Mouse (Mus musculus) kidney, embryonic 14.5 days (tissue): Measurements from ENCODE around the gene Naxd. TPM values are rescaled to one million over a fixed set of nuclear protein-coding genes. Genes with fewer than 3 reads are reported as not detected.

Experiments
- ATAC-seq: fragments of 200-750 bp; cut with Nextera tagmentation; 2 replicates; pipeline ENCODE4 v1.8.0; 2017; ENCODE audit warnings: moderate number of reproducible peaks, mild to moderate bottlenecking, moderate TSS enrichment, moderate library complexity; ENCODE audit not compliant: low FRiP score, low TSS enrichment
- H3K27ac ChIP-seq: fragments of 300-500 bp; sonication (generic); 2 replicates; pipeline ENCODE4 v1.5.1; 2014; ENCODE audit warnings: low read depth, mild to moderate bottlenecking, low read length, moderate library complexity, mixed read lengths
- H3K27me3 ChIP-seq: fragments of 300-500 bp; sonication (generic); 2 replicates; pipeline ENCODE4 v1.6.1; 2014; ENCODE audit warnings: mild to moderate bottlenecking, low read length; ENCODE audit not compliant: control insufficient read depth, insufficient read depth
- H3K36me3 ChIP-seq: fragments of 300-500 bp; sonication (generic); 2 replicates; pipeline ENCODE4 v1.6.1; 2014; ENCODE audit warnings: low read length, mixed read lengths; ENCODE audit not compliant: control insufficient read depth, insufficient read depth
- H3K4me1 ChIP-seq: fragments of 300-500 bp; sonication (generic); 2 replicates; pipeline ENCODE4 v1.6.1; 2014; ENCODE audit warnings: low read length, mixed read lengths; ENCODE audit not compliant: control insufficient read depth, insufficient read depth
- H3K4me2 ChIP-seq: fragments of 300-500 bp; sonication (generic); replicated peaks from 2 replicates; pipeline ENCODE4 v1.6.1; 2014; ENCODE audit warnings: low read depth, mild to moderate bottlenecking, low read length
- H3K4me3 ChIP-seq: fragments of 300-500 bp; sonication (generic); 2 replicates; pipeline ENCODE4 v1.5.1; 2014; ENCODE audit warnings: mild to moderate bottlenecking, low read length
- H3K9ac ChIP-seq: fragments of 300-500 bp; sonication (generic); 2 replicates; pipeline ENCODE4 v1.6.1; 2014; ENCODE audit warnings: low read depth, mild to moderate bottlenecking, low read length, moderate library complexity
- H3K9me3 ChIP-seq: fragments of 300-500 bp; sonication (generic); 2 replicates; pipeline ENCODE4 v1.6.1; 2016; ENCODE audit warnings: low read length; ENCODE audit not compliant: control insufficient read depth
- WGBS: fragments of 180-500 bp; shearing (Covaris S2); extraction: QIAGEN DNeasy Blood & Tissue Kit; methylation state at CpG from one replicate; pipeline ENCODE4 v1.1.7; 2014; 5-methylcytosine and 5-hydroxymethylcytosine counted together
- polyA plus RNA-seq: library from polyadenylated mRNA; unstranded; fragments of >200 nt; fragmentation: Nextera tagmentation; extraction: Ambion mirVana; gene quantifications from 2 replicates; pipeline ENCODE4 v1.2.1, GENCODE M21; 2014

The Naxd gene
- polyA plus RNA-seq, 1 experiment from 2014 or later, result 116 TPM

DNA sequence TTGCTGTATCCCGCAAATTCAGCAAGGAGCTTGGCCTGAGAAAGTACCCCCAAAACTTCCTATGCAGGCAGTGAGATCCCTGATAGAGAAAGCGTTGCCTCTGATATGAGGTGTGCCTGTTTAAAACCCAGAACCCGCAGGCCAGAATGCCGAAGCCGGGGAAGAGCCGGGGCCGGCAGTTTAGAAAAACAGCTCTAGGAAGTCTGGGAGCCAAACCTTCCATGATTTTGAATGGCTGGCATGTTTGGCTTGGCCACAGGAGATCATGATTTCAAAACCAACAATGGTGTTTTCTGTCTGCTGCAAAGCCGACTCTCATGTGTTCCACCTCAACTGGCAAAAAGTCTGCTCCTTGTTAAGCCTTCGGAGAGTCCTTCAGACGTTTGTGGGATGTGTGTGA, 55.1 kb downstream of the Naxd start:
- 72% methylated on average over 10 of the region's 10 CpGs for WGBS
- Histone ChIP-seq H3K4me1 (peaks cover 13% of the 10 kb centered on the region), H3K4me2 (no peak overlapping the region)

DNA sequence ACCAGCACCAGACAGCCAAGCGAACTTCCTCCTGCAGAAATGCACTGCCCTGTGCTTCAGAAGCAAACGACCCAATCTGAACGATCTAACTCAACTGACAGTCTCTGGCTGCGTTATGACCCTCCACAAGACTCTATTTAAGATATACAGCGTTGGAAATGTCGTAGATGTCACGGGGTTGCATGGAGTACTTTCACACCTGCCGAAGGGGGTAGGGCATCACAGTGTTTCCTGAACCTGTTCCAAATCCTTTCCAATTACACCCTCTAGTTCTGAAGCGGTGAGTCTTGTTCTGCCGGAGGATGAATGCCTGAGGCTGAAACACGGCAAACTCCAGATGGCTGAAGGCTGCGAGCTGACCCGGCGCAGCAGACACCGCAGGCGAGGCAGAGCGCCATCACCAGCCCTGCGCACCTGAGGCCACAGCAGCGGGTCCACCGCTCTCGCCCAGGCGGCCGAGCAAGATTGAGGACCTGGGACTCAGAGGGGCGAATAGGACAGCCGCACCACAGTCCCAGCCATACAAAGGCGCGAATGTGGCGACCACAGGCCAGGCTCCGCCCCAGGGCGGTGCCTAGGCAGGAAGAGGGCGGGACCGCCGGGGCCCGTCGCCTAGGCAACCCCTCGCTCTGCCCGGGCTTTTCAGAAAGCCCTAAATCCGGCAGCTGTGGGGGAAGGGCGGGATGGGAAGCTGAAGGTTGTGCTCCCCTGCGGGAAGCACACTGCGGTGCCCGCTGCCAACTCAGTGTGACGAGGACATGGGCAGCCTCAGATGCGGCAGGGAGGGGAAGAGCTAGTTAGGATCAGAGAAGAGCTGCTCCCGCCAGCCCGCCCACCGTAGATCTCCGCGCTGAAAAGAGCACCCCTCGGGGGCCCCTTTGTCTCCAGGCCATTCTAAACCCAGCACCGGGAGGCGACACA, 57.8 kb downstream of the Naxd start, which contains the start of gene Ing1:
Gene Ing1 (plus strand): TSS at position 773 of the 921 bp plus-strand sequence.
- peak; percentile 76 for ATAC-seq
- Histone ChIP-seq H3K4me2 (peak within 1 kb of the TSS; percentile 80), H3K4me1 (peaks cover 26% of the 10 kb centered on the region), H3K27ac (peak within 1 kb of the TSS; percentile 98), H3K9ac (peak within 1 kb of the TSS; percentile 97), H3K9me3 (no peaks in the 10 kb centered on the region), H3K27me3 (no peaks in the 10 kb centered on the region), H3K36me3 (no peaks in the 10 kb centered on the region), H3K4me3 (peak within 1 kb of the TSS; percentile 97)
- under 1% methylated on average over 47 of the region's 52 CpGs for WGBS

More for the DNA sequence above, 55.1 kb downstream of the Naxd start:
- Histone ChIP-seq H3K27ac (no peak overlapping the region), H3K27me3 (no peaks in the 10 kb centered on the region), H3K4me3 (no peak overlapping the region), H3K9ac (no peak overlapping the region), H3K9me3 (no peaks in the 10 kb centered on the region), H3K36me3 (peaks cover 3% of the 10 kb centered on the region; the same call in 1 of the 2 replicates)
- no peak for ATAC-seq

GRCm38 (mm10) chr8:11555720-11556591, 58.6 kb downstream of the Naxd start:
- Histone ChIP-seq H3K4me2 (peak overlapping the region; percentile 80), H3K27me3 (no peaks in the 10 kb centered on the region), H3K9me3 (no peaks in the 10 kb centered on the region), H3K36me3 (peaks cover 1% of the 10 kb centered on the region), H3K27ac (peak overlapping the region; percentile 98), H3K4me1 (peaks cover 28% of the 10 kb centered on the region), H3K9ac (peak overlapping the region; percentile 97), H3K4me3 (peak overlapping the region; percentile 97)
- WGBS, result under 1% methylated on average over 90 of the region's 103 CpGs
- peak; percentile 90 for ATAC-seq

DNA sequence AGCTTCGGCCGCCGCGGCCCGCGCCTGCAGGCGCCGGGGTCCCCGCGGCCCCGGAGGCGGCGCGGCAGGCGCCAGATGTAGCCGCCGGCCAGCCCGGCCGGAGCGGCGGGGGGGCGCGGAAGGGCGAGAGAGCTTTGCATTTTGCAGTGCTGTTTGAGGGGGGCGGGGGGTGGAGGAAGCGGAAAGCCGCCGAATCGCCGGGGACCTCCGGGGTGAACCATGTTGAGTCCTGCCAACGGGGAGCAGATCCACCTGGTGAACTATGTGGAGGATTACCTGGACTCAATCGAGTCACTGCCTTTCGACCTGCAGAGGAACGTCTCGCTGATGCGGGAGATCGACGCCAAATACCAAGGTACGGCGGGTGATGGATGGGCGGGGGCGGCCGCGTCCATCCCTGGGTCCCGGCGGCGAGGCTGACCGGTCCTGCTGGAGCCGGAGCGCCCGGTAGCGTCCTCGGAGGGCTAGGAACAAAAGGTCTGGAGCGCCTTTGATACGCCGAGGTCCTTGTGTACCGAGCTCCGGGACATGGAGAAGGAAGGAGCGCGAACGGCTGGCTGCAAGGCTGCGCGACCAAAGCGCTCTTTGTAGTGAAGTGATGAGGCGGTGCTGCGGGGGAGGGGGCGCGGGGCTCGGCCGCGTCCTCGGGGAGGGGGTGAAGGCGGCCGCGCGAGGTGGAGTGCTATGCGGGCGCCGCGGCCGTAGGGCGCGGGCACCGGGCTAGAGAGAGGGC, 59.6 kb downstream of the Naxd start:
- Histone ChIP-seq H3K9me3 (no peaks in the 10 kb centered on the region), H3K9ac (peak overlapping the region; percentile 97), H3K27me3 (no peaks in the 10 kb centered on the region), H3K27ac (peak overlapping the region; percentile 98), H3K36me3 (peaks cover 10% of the 10 kb centered on the region), H3K4me1 (peaks cover 28% of the 10 kb centered on the region), H3K4me2 (peak overlapping the region; percentile 80), H3K4me3 (peak overlapping the region; percentile 97)
- ATAC-seq, result no peak
- under 1% methylated on average over 74 of the region's 85 CpGs for WGBS

GRCm38 (mm10) chr8:11557424-11557767, 60.1 kb downstream of the Naxd start:
- Histone ChIP-seq H3K4me3 (peak overlapping the region; percentile 97), H3K4me2 (peak overlapping the region; percentile 80), H3K27me3 (no peaks in the 10 kb centered on the region), H3K27ac (peak overlapping the region; percentile 98), H3K4me1 (peaks cover 28% of the 10 kb centered on the region), H3K36me3 (peaks cover 15% of the 10 kb centered on the region), H3K9me3 (no peaks in the 10 kb centered on the region), H3K9ac (peak overlapping the region; percentile 97)
- 0 out of 2 replicates have a peak, but pooled peaks have one; percentile 0 for ATAC-seq
- WGBS, result 0% methylated on average over 32 of the region's 32 CpGs

GRCm38 (mm10) chr8:11557768-11558629, 60.7 kb downstream of the Naxd start:
- H3K4me3 ChIP-seq, result peak overlapping the region; percentile 97
- no peaks in the 10 kb centered on the region for H3K9me3 ChIP-seq
- H3K4me2 ChIP-seq, result peak overlapping the region; percentile 80
- peaks cover 17% of the 10 kb centered on the region for H3K36me3 ChIP-seq
- ATAC-seq, result peak; percentile 82
- H3K27ac ChIP-seq, result peak overlapping the region; percentile 98
- peaks cover 28% of the 10 kb centered on the region for H3K4me1 ChIP-seq
- peak overlapping the region; percentile 97 for H3K9ac ChIP-seq
- no peaks in the 10 kb centered on the region for H3K27me3 ChIP-seq
- WGBS, result under 1% methylated on average over 66 of the region's 67 CpGs

GRCm38 (mm10) chr8:11559511-11559910, 62.2 kb downstream of the Naxd start:
- Histone ChIP-seq H3K27me3 (no peaks in the 10 kb centered on the region), H3K4me2 (peak overlapping the region; percentile 54; the same call in 1 of the 2 replicates), H3K4me1 (peaks cover 18% of the 10 kb centered on the region), H3K4me3 (peak overlapping the region; percentile 97; the same call in 1 of the 2 replicates), H3K36me3 (peaks cover 32% of the 10 kb centered on the region), H3K9me3 (no peaks in the 10 kb centered on the region; the same call in 1 of the 2 replicates), H3K27ac (no peak overlapping the region), H3K9ac (no peak overlapping the region; the same call in 1 of the 2 replicates)
- ATAC-seq, result no peak
- WGBS, result 64% methylated on average over 3 of the region's 3 CpGs
